Mouse (Mus musculus) forebrain, embryonic 11.5 days (tissue): ENCODE results near the gene Ms4a15. TPM values are rescaled to one million over a fixed set of nuclear protein-coding genes. Genes with fewer than 3 reads are reported as not detected.

Experiments
- ATAC-seq: fragments of 200-750 bp; cut with Nextera tagmentation; replicated peaks from 2 replicates; pipeline ENCODE4 v1.8.0; 2017; ENCODE audit warnings: moderate TSS enrichment; ENCODE audit not compliant: low FRiP score
- DNase-seq: peaks from one replicate; pipeline ENCODE4 v3.0.0-alpha.2; 2017; ENCODE audit warnings: low spot score
- H3K27ac ChIP-seq: fragments of 300-500 bp; sonication (generic); 2 replicates; pipeline ENCODE4 v1.5.1; 2014; ENCODE audit warnings: low read depth, low read length
- H3K27me3 ChIP-seq: fragments of 300-500 bp; sonication (generic); 2 replicates; pipeline ENCODE4 v1.6.1; 2014; ENCODE audit warnings: mild to moderate bottlenecking, low read length, mixed read lengths; ENCODE audit not compliant: control insufficient read depth, insufficient read depth
- H3K36me3 ChIP-seq: fragments of 300-500 bp; sonication (generic); 2 replicates; pipeline ENCODE4 v1.6.1; 2014; ENCODE audit warnings: mild to moderate bottlenecking, low read length, moderate library complexity, mixed read lengths; ENCODE audit not compliant: control insufficient read depth, insufficient read depth
- H3K4me1 ChIP-seq: fragments of 300-500 bp; sonication (generic); replicated peaks from 2 replicates; pipeline ENCODE4 v1.6.1; 2014; ENCODE audit warnings: low read length, mixed read lengths; ENCODE audit not compliant: control insufficient read depth, insufficient read depth
- H3K4me2 ChIP-seq: fragments of 300-500 bp; sonication (generic); 2 replicates; pipeline ENCODE4 v1.6.1; 2014; ENCODE audit warnings: low read depth, mild to moderate bottlenecking, low read length, moderate library complexity, mixed read lengths; ENCODE audit not compliant: severe bottlenecking
- H3K4me3 ChIP-seq: fragments of 300-500 bp; sonication (generic); 2 replicates; pipeline ENCODE4 v1.5.1; 2014; ENCODE audit warnings: low read depth, low read length
- H3K9ac ChIP-seq: fragments of 300-500 bp; sonication (generic); 2 replicates; pipeline ENCODE4 v1.6.1; 2014; ENCODE audit warnings: low read length
- H3K9me3 ChIP-seq: fragments of 300-500 bp; sonication (generic); 2 replicates; pipeline ENCODE4 v1.6.1; 2016; ENCODE audit warnings: low read length, mixed read lengths; ENCODE audit not compliant: control insufficient read depth
- WGBS: fragments of 180-500 bp; shearing (Covaris S2); extraction: QIAGEN DNeasy Blood & Tissue Kit; methylation state at CpG from one replicate; pipeline ENCODE4 v1.1.7; 2014; 5-methylcytosine and 5-hydroxymethylcytosine counted together
- polyA plus RNA-seq: library from polyadenylated mRNA; unstranded; fragments of >200 nt; fragmentation: Nextera tagmentation; extraction: Ambion mirVana; gene quantifications from 2 replicates; pipeline ENCODE4 v1.2.1, GENCODE M21; 2014

Gene Ms4a15
- polyA plus RNA-seq, 1 experiment from 2014 or later = not detected

DNA sequence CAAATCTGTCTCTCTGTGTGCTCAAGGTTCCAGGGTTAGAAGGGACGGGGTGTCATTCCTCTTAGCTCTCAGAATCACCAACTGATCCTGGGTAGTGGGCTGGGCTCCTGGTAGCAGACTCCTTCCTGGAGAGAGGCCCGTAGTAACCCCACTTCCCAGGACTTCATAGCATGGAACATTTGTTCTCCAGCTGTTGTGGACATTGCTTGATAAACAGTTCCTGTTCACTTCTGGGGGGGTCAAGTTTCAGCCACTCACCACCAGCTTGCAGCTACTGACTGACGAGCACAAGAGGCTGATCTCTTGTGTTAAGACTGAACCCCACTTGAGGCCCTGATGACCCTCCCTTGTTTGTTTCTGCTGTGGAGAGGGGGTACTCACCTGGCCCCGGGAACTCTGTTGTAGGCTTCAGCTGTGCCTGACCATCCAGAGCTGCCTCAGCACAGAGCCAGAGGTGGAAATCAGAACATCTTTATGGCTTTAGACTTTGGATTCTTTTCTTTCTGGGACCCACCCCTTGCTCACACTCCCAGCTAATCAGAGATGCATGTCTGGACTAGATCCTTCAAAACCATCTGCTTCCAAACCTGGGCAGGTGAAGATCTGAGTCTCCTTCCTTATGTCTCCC, 18.7 kb downstream of the Ms4a15 start, which contains the start of gene Ms4a10:
Gene Ms4a10 (minus strand): TSS at position 433 of the 628 bp plus-strand sequence.
- H3K36me3 ChIP-seq = no peaks in the 10 kb centered on the region; the same call in 1 of the 2 replicates
- H3K9ac ChIP-seq = no peak within 1 kb of the TSS
- no peaks in the 10 kb centered on the region for H3K9me3 ChIP-seq
- H3K27me3 ChIP-seq = no peaks in the 10 kb centered on the region
- H3K27ac ChIP-seq = no peak within 1 kb of the TSS
- no peaks in the 10 kb centered on the region for H3K4me1 ChIP-seq
- WGBS = 74% methylated on average over 4 of the region's 4 CpGs
- no peak within 1 kb of the TSS for H3K4me3 ChIP-seq
- ATAC-seq (no peak), DNase-seq (peak; percentile 19)
- no peak within 1 kb of the TSS for H3K4me2 ChIP-seq

GRCm38 (mm10) chr19:10973187-10973586, 19.9 kb downstream of the Ms4a15 start:
- H3K4me3 ChIP-seq = no peak overlapping the region
- no peak overlapping the region for H3K4me2 ChIP-seq
- no peaks in the 10 kb centered on the region for H3K4me1 ChIP-seq
- no peaks in the 10 kb centered on the region for H3K27me3 ChIP-seq
- DNase-seq (peak; percentile 39), ATAC-seq (no peak)
- no peak overlapping the region for H3K27ac ChIP-seq
- H3K9me3 ChIP-seq = no peaks in the 10 kb centered on the region
- 56% methylated on average over 2 of the region's 2 CpGs for WGBS
- H3K9ac ChIP-seq = no peak overlapping the region
- no peaks in the 10 kb centered on the region; the same call in 1 of the 2 replicates for H3K36me3 ChIP-seq

GRCm38 (mm10) chr19:10972660-10973059, 20.4 kb downstream of the Ms4a15 start:
- no peaks in the 10 kb centered on the region for H3K9me3 ChIP-seq
- no peak overlapping the region for H3K4me3 ChIP-seq
- H3K27ac ChIP-seq = no peak overlapping the region
- DNase-seq = peak; percentile 5
- H3K9ac ChIP-seq = no peak overlapping the region
- H3K4me2 ChIP-seq = no peak overlapping the region
- H3K27me3 ChIP-seq = no peaks in the 10 kb centered on the region
- no peak for ATAC-seq
- no peaks in the 10 kb centered on the region; the same call in 1 of the 2 replicates for H3K36me3 ChIP-seq
- H3K4me1 ChIP-seq = no peaks in the 10 kb centered on the region
- 16% methylated on average over 3 of the region's 3 CpGs for WGBS

DNA sequence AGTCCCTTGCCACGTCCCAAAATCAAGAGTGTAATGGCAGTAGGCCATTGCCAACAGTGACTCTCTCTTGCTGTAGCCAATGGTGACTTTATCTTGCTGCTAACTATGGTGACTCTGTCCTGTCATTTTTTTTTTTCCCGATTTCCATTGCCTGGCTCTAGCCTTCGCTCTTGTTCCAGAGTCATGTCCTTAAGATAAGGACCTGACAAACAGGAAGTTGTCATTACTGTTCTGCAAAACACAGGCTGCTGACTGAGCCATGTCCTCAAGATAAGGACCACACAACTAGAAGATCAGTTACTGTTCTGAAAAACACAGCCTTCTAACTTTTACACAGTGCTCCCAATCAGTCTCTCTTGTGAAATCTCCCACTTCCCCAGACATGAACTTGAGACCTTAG, 22.6 kb downstream of the Ms4a15 start:
- no peak for ATAC-seq
- Histone ChIP-seq H3K4me3 (no peak overlapping the region), H3K4me2 (no peak overlapping the region), H3K27me3 (no peaks in the 10 kb centered on the region), H3K9me3 (no peaks in the 10 kb centered on the region), H3K9ac (no peak overlapping the region), H3K36me3 (no peaks in the 10 kb centered on the region; the same call in 1 of the 2 replicates), H3K4me1 (no peaks in the 10 kb centered on the region), H3K27ac (no peak overlapping the region)
- no peak for DNase-seq
- 79% methylated on average over 3 of the region's 3 CpGs for WGBS

- Histone ChIP-seq H3K9ac (no peak overlapping the region), H3K27me3 (no peaks in the 10 kb centered on the region), H3K9me3 (no peaks in the 10 kb centered on the region), H3K4me1 (no peaks in the 10 kb centered on the region), H3K27ac (no peak overlapping the region), H3K4me2 (no peak overlapping the region), H3K4me3 (no peak overlapping the region), H3K36me3 (no peaks in the 10 kb centered on the region; the same call in 1 of the 2 replicates)
- WGBS = 86% methylated on average over 7 of the region's 7 CpGs
- DNase-seq (no peak), ATAC-seq (no peak)
These were observed 24.5 kb downstream of the Ms4a15 start for GRCm38 (mm10) chr19:10968578-10968977.

GRCm38 (mm10) chr19:10965721-10966120, 27.3 kb downstream of the Ms4a15 start:
- Histone ChIP-seq H3K9me3 (no peaks in the 10 kb centered on the region), H3K27me3 (no peaks in the 10 kb centered on the region), H3K4me1 (no peaks in the 10 kb centered on the region), H3K4me2 (no peak overlapping the region), H3K27ac (no peak overlapping the region), H3K4me3 (no peak overlapping the region), H3K9ac (no peak overlapping the region), H3K36me3 (no peaks in the 10 kb centered on the region)
- no peak for ATAC-seq
- WGBS = 93% methylated on average over 7 of the region's 7 CpGs
- DNase-seq = no peak

DNA sequence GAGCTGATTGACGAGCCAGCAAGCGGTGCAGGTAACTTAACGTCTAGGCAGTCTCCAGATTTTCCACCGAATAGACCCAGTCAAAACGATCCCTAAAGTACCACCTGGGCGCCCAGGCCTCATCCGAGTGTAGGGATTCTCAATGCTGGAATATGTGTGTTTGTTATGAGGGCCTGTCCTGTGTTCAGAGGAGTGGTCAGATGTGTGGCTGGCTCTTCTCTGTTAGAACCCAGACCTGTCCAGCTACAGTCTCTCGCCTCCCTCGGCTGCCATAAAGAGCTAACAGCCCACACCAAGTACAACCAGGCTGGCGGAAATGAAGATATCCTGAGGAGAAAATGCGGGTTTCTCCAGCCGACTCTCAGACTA, 33.1 kb downstream of the Ms4a15 start:
- WGBS = 50% methylated on average over 12 of the region's 12 CpGs
- no peak overlapping the region for H3K9ac ChIP-seq
- no peak for DNase-seq

GRCm38 (mm10) chr19:10959085-10959977, 33.7 kb downstream of the Ms4a15 start:
- ATAC-seq = peak; percentile 75
- Histone ChIP-seq H3K36me3 (no peaks in the 10 kb centered on the region), H3K9ac (no peak overlapping the region), H3K9me3 (no peaks in the 10 kb centered on the region), H3K4me1 (no peaks in the 10 kb centered on the region), H3K4me3 (no peak overlapping the region), H3K4me2 (no peak overlapping the region), H3K27ac (no peak overlapping the region), H3K27me3 (no peaks in the 10 kb centered on the region)
- 38% methylated on average over 11 of the region's 11 CpGs for WGBS
- peak; percentile 63 for DNase-seq

More for the DNA sequence above, 33.1 kb downstream of the Ms4a15 start:
- no peak for ATAC-seq
- H3K4me1 ChIP-seq = no peaks in the 10 kb centered on the region
- H3K9me3 ChIP-seq = no peaks in the 10 kb centered on the region
- H3K27ac ChIP-seq = no peak overlapping the region
- no peak overlapping the region for H3K4me3 ChIP-seq
- H3K4me2 ChIP-seq = no peak overlapping the region
- H3K36me3 ChIP-seq = no peaks in the 10 kb centered on the region
- H3K27me3 ChIP-seq = no peaks in the 10 kb centered on the region
